Mouse (Mus musculus) limb, embryonic 14.5 days (tissue): Measurements from ENCODE around the gene Sap25. TPM values are rescaled to one million over a fixed set of nuclear protein-coding genes. Genes with fewer than 3 reads are reported as not detected.

Source experiments
- ATAC-seq: fragments of 200-750 bp; cut with Nextera tagmentation; 2 replicates; pipeline ENCODE4 v1.8.0; 2017; ENCODE audit warnings: low read depth, moderate number of reproducible peaks, moderate TSS enrichment; ENCODE audit not compliant: low FRiP score
- DNase-seq: peaks from one replicate; pipeline ENCODE4 v3.0.0-alpha.2; 2015; ENCODE audit warnings: low spot score
- H3K27ac ChIP-seq: fragments of 300-500 bp; sonication (generic); replicated peaks from 2 replicates; pipeline ENCODE4 v1.5.1; 2014; ENCODE audit warnings: low read depth, mild to moderate bottlenecking, low read length, moderate library complexity, mixed read lengths
- H3K27me3 ChIP-seq: fragments of 300-500 bp; sonication (generic); 2 replicates; pipeline ENCODE4 v1.6.1; 2014; ENCODE audit warnings: low read length, mixed read lengths; ENCODE audit not compliant: control insufficient read depth, insufficient read depth
- H3K36me3 ChIP-seq: fragments of 300-500 bp; sonication (generic); 2 replicates; pipeline ENCODE4 v1.6.1; 2014; ENCODE audit warnings: mild to moderate bottlenecking, low read length, moderate library complexity, mixed read lengths; ENCODE audit not compliant: control insufficient read depth, insufficient read depth
- H3K4me1 ChIP-seq: fragments of 300-500 bp; sonication (generic); 2 replicates; pipeline ENCODE4 v1.6.1; 2014; ENCODE audit warnings: antibody characterized with exemption, low read length, mixed read lengths; ENCODE audit not compliant: control insufficient read depth, insufficient read depth
- H3K4me2 ChIP-seq: fragments of 300-500 bp; sonication (generic); replicated peaks from 2 replicates; pipeline ENCODE4 v1.6.1; 2014; ENCODE audit warnings: low read depth, mild to moderate bottlenecking, low read length, moderate library complexity; ENCODE audit not compliant: severe bottlenecking
- H3K4me3 ChIP-seq: fragments of 300-500 bp; sonication (generic); replicated peaks from 2 replicates; pipeline ENCODE4 v1.5.1; 2014; ENCODE audit warnings: low read length
- H3K9ac ChIP-seq: fragments of 300-500 bp; sonication (generic); 2 replicates; pipeline ENCODE4 v1.6.1; 2014; ENCODE audit warnings: mild to moderate bottlenecking, low read depth, low read length, moderate library complexity; ENCODE audit not compliant: severe bottlenecking
- H3K9me3 ChIP-seq: fragments of 300-500 bp; sonication (generic); 2 replicates; pipeline ENCODE4 v1.6.1; 2016; ENCODE audit warnings: low read length; ENCODE audit not compliant: control insufficient read depth
- POLR2A ChIP-seq: fragments of 200-500 bp; IDR thresholded peaks from 2 replicates; pipeline ENCODE4 v1.8.0; 2012; ENCODE audit warnings: inconsistent platforms, mild to moderate bottlenecking, moderate library complexity, borderline replicate concordance; ENCODE audit not compliant: insufficient read depth, insufficient read length; ENCODE audit errors: extremely low read depth
- WGBS: fragments of 180-500 bp; shearing (Covaris S2); extraction: QIAGEN DNeasy Blood & Tissue Kit; methylation state at CpG from one replicate; pipeline ENCODE4 v1.1.7; 2014; 5-methylcytosine and 5-hydroxymethylcytosine counted together
- polyA plus RNA-seq, 2 experiments: library from polyadenylated mRNA; depleted of rRNA in 1 of 2; stranded (reverse) in 1 of 2; unstranded in 1 of 2; fragments of >200 nt; fragmentation: Nextera tagmentation in 1 of 2; extraction: Ambion mirVana in 1 of 2; gene quantifications; 2 replicates each; pipeline versions ENCODE4 v1.2.1 to v1.2.3; 2012 to 2014

The Sap25 gene
- polyA plus RNA-seq, 2 experiments: 5.2 to 37.1 TPM

- Histone ChIP-seq H3K27ac (no peak overlapping the region), H3K4me3 (peak overlapping the region; percentile 29), H3K9me3 (no peaks in the 10 kb centered on the region), H3K36me3 (peaks cover 26% of the 10 kb centered on the region), H3K9ac (peak overlapping the region; percentile 46), H3K4me1 (peaks cover 30% of the 10 kb centered on the region), H3K4me2 (peak overlapping the region; percentile 46), H3K27me3 (peaks cover 21% of the 10 kb centered on the region)
- DNase-seq (no peak), ATAC-seq (no peak)
- TF ChIP-seq POLR2A: no peak
- WGBS: 3% methylated on average over 44 of the region's 44 CpGs
These were observed 4.0 kb downstream of the Sap25 start for GRCm38 (mm10) chr5:137645091-137645651.

GRCm38 (mm10) chr5:137645652-137646091 is 4.5 kb downstream of the Sap25 start, which contains the start of gene Irs3:
Irs3 (minus strand) TSS chr5:137645714.
- peak within 1 kb of the TSS; percentile 46 for H3K4me2 ChIP-seq
- H3K4me1 ChIP-seq: peaks cover 30% of the 10 kb centered on the region
- no peaks in the 10 kb centered on the region for H3K9me3 ChIP-seq
- H3K27me3 ChIP-seq: peaks cover 21% of the 10 kb centered on the region
- no peak for TF ChIP-seq POLR2A
- H3K36me3 ChIP-seq: peaks cover 21% of the 10 kb centered on the region
- no peak for DNase-seq
- peak within 1 kb of the TSS; percentile 29 for H3K4me3 ChIP-seq
- H3K9ac ChIP-seq: peak within 1 kb of the TSS; percentile 46
- no peak within 1 kb of the TSS for H3K27ac ChIP-seq
- no peak for ATAC-seq
- WGBS: 21% methylated on average over 11 of the region's 11 CpGs

- TF ChIP-seq POLR2A: no peak
- no peak overlapping the region for H3K9ac ChIP-seq
These were observed 6.9 kb downstream of the Sap25 start for GRCm38 (mm10) chr5:137647827-137648601.

GRCm38 (mm10) chr5:137649251-137649650 is 8.1 kb downstream of the Sap25 start:
- Histone ChIP-seq H3K4me1 (peaks cover 30% of the 10 kb centered on the region), H3K9me3 (no peaks in the 10 kb centered on the region), H3K27me3 (peaks cover 20% of the 10 kb centered on the region), H3K4me2 (no peak overlapping the region), H3K27ac (0 out of 2 replicates have a peak overlapping the region, but pooled peaks have one; percentile 33), H3K9ac (no peak overlapping the region), H3K36me3 (peaks cover 18% of the 10 kb centered on the region; the same call in 1 of the 2 replicates), H3K4me3 (no peak overlapping the region)
- WGBS: 25% methylated on average over 4 of the region's 4 CpGs
- TF ChIP-seq POLR2A: no peak
- DNase-seq (no peak), ATAC-seq (no peak)

More at GRCm38 (mm10) chr5:137647827-137648601, 6.9 kb downstream of the Sap25 start:
- Histone ChIP-seq H3K36me3 (peaks cover 8% of the 10 kb centered on the region; the same call in 1 of the 2 replicates), H3K27me3 (peaks cover 21% of the 10 kb centered on the region), H3K4me3 (no peak overlapping the region), H3K4me2 (no peak overlapping the region), H3K27ac (no peak overlapping the region), H3K4me1 (peaks cover 30% of the 10 kb centered on the region), H3K9me3 (no peaks in the 10 kb centered on the region)
- ATAC-seq (0 out of 2 replicates have a peak, but pooled peaks have one; percentile 35), DNase-seq (no peak)
- 18% methylated on average over 9 of the region's 9 CpGs for WGBS
